Mouse (Mus musculus): ENCODE measurements around the gene Mllt3.

- no peak for TF ChIP-seq POLR2A (IDR thresholded peaks at IDR 0.05; ENCODE audit: insufficient read length, low read depth)
- TF ChIP-seq MAX (IDR thresholded peaks at IDR 0.05; ENCODE audit: low read depth): no peak
- no peak for TF ChIP-seq TCF12 (IDR thresholded peaks at IDR 0.05; ENCODE audit: insufficient read depth, poor library complexity, severe bottlenecking)
- TF ChIP-seq USF1 (IDR thresholded peaks at IDR 0.05; ENCODE audit: low read depth): no peak
- no peak for TF ChIP-seq MYOG (IDR thresholded peaks at IDR 0.05; ENCODE audit: control insufficient read depth in 1 of 3, insufficient read depth in 1 of 3, insufficient read length in 2 of 3, low read depth in 2 of 3)
- no peak for TF ChIP-seq POLR2AphosphoS2 (IDR thresholded peaks at IDR 0.05; ENCODE audit: insufficient read length, low read depth)
- TF ChIP-seq MYOD1 (IDR thresholded peaks at IDR 0.05; ENCODE audit: control insufficient read depth in 1 of 3, insufficient read length in 2 of 3, low read depth in 2 of 3): no peak
- no peak for TF ChIP-seq E2F4 (IDR thresholded peaks at IDR 0.05; ENCODE audit: insufficient read depth)
These were observed 132.0 kb downstream of the Mllt3 start for GRCm38 (mm10) chr4:87901166-87901565.
